Mouse (Mus musculus) hindbrain, embryonic 11.5 days (tissue): Measurements from ENCODE around the gene Atp2b4. TPM values are rescaled to one million over a fixed set of nuclear protein-coding genes. Genes with fewer than 3 reads are reported as not detected.

Experiments
- ATAC-seq: fragments of 200-750 bp; cut with Nextera tagmentation; 2 replicates; pipeline ENCODE4 v1.8.0; 2017; ENCODE audit warnings: mild to moderate bottlenecking, moderate TSS enrichment, moderate library complexity; ENCODE audit not compliant: low FRiP score
- DNase-seq: peaks from one replicate; pipeline ENCODE4 v3.0.0-alpha.2; 2015; ENCODE audit warnings: low spot score
- H3K27ac ChIP-seq: fragments of 300-500 bp; sonication (generic); 2 replicates; pipeline ENCODE4 v1.5.1; 2014; ENCODE audit warnings: mild to moderate bottlenecking, low read depth, low read length
- H3K27me3 ChIP-seq: fragments of 300-500 bp; sonication (generic); 2 replicates; pipeline ENCODE4 v1.6.1; 2014; ENCODE audit warnings: mild to moderate bottlenecking, low read length, moderate library complexity, mixed read lengths; ENCODE audit not compliant: control insufficient read depth, insufficient read depth
- H3K36me3 ChIP-seq: fragments of 300-500 bp; sonication (generic); 2 replicates; pipeline ENCODE4 v1.6.1; 2014; ENCODE audit warnings: mild to moderate bottlenecking, low read length, moderate library complexity, mixed read lengths; ENCODE audit not compliant: control insufficient read depth, insufficient read depth
- H3K4me1 ChIP-seq: fragments of 300-500 bp; sonication (generic); replicated peaks from 2 replicates; pipeline ENCODE4 v1.6.1; 2014; ENCODE audit warnings: low read length, mixed read lengths; ENCODE audit not compliant: control insufficient read depth, insufficient read depth
- H3K4me2 ChIP-seq: fragments of 300-500 bp; sonication (generic); replicated peaks from 2 replicates; pipeline ENCODE4 v1.6.1; 2014; ENCODE audit warnings: mild to moderate bottlenecking, low read depth, low read length
- H3K4me3 ChIP-seq: fragments of 300-500 bp; sonication (generic); 2 replicates; pipeline ENCODE4 v1.5.1; 2014; ENCODE audit warnings: low read depth, low read length
- H3K9ac ChIP-seq: fragments of 300-500 bp; sonication (generic); 2 replicates; pipeline ENCODE4 v1.6.1; 2014; ENCODE audit warnings: low read depth, low read length
- H3K9me3 ChIP-seq: fragments of 300-500 bp; sonication (generic); 2 replicates; pipeline ENCODE4 v1.6.1; 2016; ENCODE audit warnings: low read length; ENCODE audit not compliant: control insufficient read depth
- WGBS: fragments of 180-500 bp; shearing (Covaris S2); extraction: QIAGEN DNeasy Blood & Tissue Kit; methylation state at CpG from one replicate; pipeline ENCODE4 v1.1.7; 2014; 5-methylcytosine and 5-hydroxymethylcytosine counted together
- polyA plus RNA-seq: library from polyadenylated mRNA; unstranded; fragments of >200 nt; fragmentation: Nextera tagmentation; extraction: Ambion mirVana; gene quantifications from 2 replicates; pipeline ENCODE4 v1.2.1, GENCODE M21; 2014

Atp2b4 gene
- polyA plus RNA-seq, 1 experiment from 2014 or later: 15.3 TPM

DNA sequence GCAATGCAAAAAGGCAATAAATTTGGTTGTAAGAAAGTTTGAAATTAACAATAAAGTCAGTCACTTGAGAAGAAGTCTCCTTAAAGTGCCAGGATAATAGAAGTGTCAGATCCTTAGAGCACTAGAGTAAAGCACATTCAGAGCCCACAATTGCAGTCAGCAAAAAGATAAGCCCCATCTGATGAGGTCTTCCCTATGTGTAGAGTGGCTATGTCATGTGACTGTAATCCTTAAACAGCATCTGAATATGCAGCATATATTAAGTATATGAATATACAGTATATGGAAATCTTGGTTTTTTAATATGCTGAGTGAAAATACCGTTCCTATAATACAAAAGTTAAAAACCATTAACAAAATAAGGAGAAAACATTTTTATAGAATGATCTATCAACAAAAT, 147.8 kb downstream of the Atp2b4 start:
- Histone ChIP-seq H3K4me3 (no peak overlapping the region), H3K9me3 (no peaks in the 10 kb centered on the region), H3K9ac (no peak overlapping the region), H3K36me3 (no peaks in the 10 kb centered on the region), H3K27me3 (no peaks in the 10 kb centered on the region), H3K4me1 (no peaks in the 10 kb centered on the region), H3K4me2 (no peak overlapping the region), H3K27ac (no peak overlapping the region)
- DNase-seq: no peak
- no peak for ATAC-seq
- WGBS: 98% methylated on average over 1 of the region's 1 CpGs

DNA sequence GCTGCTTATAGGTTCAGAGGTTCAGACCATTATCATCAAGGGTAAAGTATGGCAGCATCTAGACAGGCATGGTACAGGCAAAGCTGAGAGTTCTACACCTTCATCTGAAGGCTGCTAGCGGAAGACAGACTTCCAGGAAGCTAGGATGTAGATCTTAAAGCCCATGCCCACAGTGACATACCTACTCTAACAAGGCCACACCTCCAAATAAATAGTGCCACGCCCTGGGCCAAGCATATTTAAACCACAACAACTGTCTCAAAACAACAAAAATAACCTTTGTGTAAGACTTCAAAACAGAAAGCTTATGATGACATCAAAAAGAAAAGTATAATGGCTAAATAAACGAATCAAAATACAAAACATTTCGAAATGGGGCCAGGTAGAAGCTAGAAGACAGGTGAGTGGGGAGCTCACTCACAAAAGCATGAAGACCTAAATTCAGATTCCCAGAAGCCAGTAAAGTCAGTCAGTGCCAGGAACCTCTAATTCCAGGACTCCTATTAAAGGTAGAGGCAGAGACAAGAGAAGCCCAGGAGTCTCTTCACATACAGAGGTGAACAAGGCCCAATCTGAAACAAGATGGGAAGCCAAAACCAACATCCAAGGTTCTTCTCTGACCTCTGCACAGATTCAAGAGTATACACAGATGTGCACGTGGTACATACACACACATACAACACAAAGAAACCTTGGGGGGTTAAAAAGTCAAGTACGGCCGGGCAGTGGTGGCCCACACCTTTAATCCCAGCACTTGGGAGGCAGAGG, 150.4 kb downstream of the Atp2b4 start:
- no peak overlapping the region for H3K27ac ChIP-seq
- H3K4me1 ChIP-seq: no peaks in the 10 kb centered on the region
- no peak overlapping the region for H3K9ac ChIP-seq
- no peak overlapping the region for H3K4me2 ChIP-seq
- no peaks in the 10 kb centered on the region for H3K36me3 ChIP-seq
- H3K4me3 ChIP-seq: no peak overlapping the region
- 96% methylated on average over 7 of the region's 7 CpGs for whole genome bisulfite sequencing
- no peaks in the 10 kb centered on the region for H3K27me3 ChIP-seq
- H3K9me3 ChIP-seq: no peaks in the 10 kb centered on the region
- no peak for ATAC-seq
- no peak for DNase-seq

Other genes starting within 250 kb of the Atp2b4 start
- 725 and 781 TPM in 2 replicates for gene Snrpe, start 190.8 kb downstream of the Atp2b4 start, polyA plus RNA-seq
- gene Zbed6, start 140.2 kb downstream of the Atp2b4 start, polyA plus RNA-seq: not detected in 2 replicates
- 6.7 and 10.4 TPM in 2 replicates for gene Gm38394, start 139.7 kb downstream of the Atp2b4 start, polyA plus RNA-seq
- gene Lax1, start 110.9 kb downstream of the Atp2b4 start, polyA plus RNA-seq: 0.12 and 0.22 TPM in 2 replicates
- 2.4 and 3.0 TPM in 2 replicates for gene Optc, start 107.0 kb upstream of the Atp2b4 start, polyA plus RNA-seq
- gene Prelp, start 120.4 kb upstream of the Atp2b4 start, polyA plus RNA-seq: 3.2 and 3.3 TPM in 2 replicates
- gene Fmod, start 236.2 kb upstream of the Atp2b4 start, polyA plus RNA-seq: 7.0 and 10.1 TPM in 2 replicates